Mouse (Mus musculus) layer of hippocampus, adult 9-10 months (tissue): ENCODE results near the gene Vmn2r18.

Experiments used
- DNase-seq: peaks from one replicate; pipeline ENCODE4 v3.0.0; 2022; ENCODE audit warnings: low spot score

The Vmn2r18 gene

DNA sequence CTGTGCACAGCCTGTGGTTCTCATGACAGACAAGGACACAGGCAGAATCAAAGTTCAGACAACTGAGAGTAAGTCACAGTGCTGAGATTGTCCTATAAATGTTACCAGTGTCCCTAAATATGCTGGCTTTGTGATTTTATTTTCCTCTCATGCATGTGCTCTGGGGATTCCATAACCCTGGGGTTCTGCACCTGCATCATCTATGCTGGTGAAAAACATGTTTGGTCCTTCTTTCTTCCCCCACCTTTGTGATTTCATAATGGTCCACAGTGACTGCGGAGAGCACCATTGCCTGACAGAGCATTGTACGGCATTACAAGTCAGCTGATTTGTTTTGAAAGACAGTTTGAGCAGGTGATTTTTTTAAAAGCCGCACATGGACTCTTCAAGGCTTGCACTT is at the start of gene Vmn2r18:
TSS of gene Vmn2r18 (minus strand) at position 101 of the 400 bp plus-strand sequence.
- no peak for DNase-seq

DNA sequence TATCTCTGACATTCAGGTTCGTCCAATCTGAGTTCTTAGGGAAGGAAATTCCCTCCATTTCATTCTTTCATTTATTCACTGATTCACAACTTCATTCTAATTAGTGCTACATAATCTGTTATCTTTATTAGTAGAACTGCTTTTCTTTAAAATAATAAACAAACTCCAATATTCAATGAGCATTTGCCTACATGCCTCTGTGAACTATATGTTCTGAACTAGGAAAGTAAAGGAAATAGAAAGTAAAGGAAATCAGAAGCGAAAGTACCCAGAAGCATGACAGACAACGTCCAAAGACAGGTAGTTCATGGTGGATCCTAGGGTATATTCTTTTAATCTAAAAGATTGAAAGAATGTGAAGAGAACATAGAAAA is 45.6 kb upstream of the Vmn2r18 start:
- no peak for DNase-seq

DNA sequence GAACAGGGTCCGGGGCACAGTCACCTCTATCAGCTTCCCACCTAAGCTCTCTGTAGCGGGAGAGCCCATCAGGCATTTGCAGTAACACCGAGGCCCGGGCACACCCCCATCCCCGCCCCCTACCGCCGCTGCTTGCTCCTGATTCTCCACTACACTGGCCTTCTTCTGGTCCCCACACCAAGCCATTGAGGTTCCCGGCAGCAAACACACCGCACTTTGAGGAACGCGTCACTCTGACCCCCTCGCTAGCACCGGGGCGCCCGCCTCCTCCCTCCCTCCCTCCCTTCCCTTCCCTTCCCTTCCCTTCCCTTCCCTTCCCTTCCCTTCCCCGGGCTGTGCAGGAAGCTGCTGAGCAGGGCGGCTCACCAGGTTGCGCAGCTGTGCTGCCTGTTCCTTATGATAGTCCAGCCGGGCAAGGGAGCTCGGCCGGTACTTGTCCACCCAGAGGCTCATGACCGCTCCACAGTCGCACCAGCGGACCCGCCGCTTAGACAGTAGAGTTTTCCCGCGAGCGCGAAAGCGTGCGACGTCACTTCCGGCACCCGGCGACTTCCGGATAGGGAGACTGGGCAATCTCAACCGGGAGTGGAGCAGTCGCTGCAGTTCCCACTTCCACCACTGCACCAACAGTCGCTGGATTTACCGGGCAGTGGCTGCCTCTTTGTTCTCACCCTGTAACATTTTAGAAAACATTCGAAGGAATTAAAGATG is 45.0 kb upstream of the Vmn2r18 start, which contains the start of gene Rfc3:
TSS of gene Rfc3 (minus strand) at position 543 of the 711 bp plus-strand sequence.
- DNase-seq = peak; percentile 79

DNA sequence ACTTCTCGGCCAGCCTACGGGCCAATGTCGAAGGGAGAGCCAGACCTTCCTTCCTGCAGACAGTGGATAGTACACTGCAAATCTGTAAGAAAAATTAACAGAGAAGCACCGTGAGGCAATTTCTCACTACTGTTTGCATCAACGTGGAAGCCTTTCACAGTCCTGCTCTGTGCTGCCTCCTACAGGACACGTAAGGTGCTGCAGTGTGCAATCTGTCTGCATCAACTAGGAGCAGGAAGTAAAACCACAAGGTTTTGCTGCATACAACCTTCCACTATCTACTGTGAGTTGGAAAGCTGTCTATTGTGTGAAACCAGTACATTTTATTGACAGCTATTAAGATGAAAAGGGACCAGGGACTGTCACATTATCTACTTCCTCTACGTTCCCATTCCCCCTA is 39.0 kb upstream of the Vmn2r18 start:
- no peak for DNase-seq

DNA sequence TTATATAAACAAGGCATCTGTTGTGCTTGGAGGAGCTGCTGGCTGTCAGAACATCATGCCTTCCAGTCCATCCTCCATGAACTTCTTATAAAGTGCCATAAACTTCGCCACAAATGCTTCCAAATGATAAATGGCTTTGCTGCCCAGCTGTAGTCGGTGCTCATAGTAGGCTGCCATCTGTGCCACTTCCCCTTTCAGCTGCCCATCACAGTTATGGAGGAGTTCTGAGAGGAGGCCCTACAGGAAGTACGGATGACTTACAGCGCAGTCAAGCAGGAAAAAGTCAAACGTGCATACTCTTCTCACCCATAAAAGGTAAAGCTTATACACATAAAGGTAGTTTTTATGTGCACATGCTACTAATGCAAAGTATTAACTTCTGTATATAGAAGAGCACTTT is 37.0 kb upstream of the Vmn2r18 start:
- DNase-seq = no peak

DNA sequence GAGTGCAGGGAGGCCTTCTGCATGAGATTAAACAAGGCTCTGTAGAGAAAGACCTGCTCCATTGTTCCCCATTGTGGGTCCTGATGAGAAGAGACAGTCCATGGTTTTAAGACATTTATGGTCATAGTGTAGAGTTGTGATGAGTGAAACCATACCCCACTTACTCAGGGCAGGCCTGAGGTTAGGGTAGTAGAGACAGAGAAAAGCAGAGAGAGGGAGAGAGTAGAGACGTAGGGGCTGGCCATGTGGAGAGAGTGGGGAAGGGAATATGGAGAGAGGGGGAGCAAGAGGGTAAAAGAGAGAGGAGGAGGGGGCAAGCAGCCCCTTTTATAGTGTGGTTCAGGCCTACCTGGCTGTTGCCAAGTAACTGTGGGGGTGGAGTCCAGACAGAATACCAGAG is 36.3 kb upstream of the Vmn2r18 start:
- DNase-seq = no peak

GRCm38 (mm10) chr5:151601696-151602095 is 4.1 kb downstream of the Vmn2r18 start:
- no peak for DNase-seq
